Mouse (Mus musculus): ENCODE measurements around the gene Akt1.

Akt1 gene

DNA sequence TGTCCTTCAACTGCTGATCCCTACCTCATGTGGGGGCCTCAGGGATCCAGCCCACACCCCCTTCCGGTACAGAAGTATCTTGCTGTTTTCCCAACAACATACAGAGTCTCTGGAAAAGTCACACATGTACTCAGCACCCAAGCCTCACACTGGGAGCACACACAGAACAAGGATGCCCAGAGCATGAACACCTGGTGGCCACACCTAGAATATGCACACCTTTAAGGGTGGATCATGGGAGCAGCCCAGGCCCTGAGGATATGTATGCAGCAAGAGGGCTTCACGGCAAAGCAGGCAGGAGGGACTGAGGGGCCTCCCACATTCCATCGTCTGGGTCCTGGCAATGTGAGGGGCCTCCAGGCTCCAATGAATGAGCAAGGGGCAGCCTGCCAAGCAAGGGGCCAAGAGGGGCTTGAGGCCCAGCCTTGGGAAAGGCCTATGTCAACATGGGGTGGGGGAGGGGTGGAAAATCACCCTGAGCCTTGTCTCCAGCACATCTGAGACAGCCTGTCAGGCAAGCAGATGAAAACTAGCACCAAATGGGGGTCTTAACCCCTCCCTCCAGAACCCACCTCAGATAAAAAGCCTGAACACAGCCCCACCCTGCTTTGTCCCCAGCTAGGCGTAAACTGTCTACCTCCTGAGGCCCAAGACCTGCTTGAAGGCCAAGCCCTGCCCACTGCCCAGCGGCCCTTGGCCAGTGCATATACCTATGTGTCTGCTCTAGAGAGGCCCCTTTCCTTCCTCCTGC is 13.9 kb downstream of the Akt1 start:
- peak; percentile 82 to 87 for DNase-seq

DNA sequence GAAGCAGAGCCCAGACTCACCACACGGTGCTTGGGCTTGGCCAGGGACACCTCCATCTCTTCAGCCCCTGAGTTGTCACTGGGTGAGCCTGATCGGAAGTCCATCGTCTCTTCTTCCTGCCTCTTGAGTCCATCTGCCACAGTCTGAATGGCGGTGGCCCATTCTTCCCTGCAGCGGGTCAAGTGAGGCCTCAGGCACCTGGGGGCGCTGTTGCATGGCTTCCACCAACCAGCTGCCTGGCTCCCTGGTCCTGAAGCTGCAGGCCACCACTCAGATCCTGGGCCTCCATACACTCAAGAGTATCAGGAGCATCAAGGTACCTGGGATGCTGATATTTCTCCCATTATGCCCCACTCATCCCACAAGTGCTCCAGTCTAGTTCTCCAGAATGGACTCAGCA is 15.6 kb downstream of the Akt1 start:
- DNase-seq, result peak; percentile 89 to 90

DNA sequence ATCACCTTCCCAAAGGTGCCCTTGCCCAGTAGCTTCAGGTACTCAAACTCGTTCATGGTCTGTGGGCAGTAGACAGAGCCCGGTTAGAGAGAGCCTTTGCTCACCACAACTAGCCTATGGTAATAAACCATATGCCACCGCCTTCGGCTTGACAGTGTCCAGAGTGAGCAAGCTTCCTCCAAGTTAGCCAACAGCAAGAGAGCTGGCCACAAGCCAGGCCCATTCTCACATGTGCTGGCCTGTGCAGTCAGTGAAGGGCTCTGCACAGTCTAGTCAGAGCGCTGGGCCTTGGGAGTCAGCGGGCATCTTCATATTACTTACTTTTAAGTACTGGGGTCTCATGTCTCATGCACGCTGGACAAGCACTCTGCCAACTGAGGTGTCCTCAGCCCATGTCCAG is 16.1 kb downstream of the Akt1 start:
- DNase-seq, result no peak

DNA sequence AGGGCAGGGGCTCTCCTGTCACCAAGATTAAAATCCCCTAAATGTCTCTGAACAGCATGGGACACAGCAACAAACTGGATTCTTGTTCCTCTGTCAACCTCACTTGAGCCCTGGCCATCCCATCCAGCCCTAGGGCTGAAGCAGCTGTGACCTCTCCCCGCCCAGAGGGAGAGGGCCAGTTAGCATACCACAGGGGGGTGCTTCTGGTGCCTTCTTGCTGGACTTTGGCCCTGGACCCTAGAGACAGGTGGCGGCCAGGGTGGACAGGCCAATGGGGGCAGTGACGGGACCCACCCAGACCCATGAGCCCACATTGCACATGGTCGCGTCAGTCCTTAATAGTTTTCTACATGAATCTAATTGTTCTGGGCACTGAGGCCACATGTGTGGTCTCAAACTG is 20.6 kb downstream of the Akt1 start:
- DNase-seq, result no peak

DNA sequence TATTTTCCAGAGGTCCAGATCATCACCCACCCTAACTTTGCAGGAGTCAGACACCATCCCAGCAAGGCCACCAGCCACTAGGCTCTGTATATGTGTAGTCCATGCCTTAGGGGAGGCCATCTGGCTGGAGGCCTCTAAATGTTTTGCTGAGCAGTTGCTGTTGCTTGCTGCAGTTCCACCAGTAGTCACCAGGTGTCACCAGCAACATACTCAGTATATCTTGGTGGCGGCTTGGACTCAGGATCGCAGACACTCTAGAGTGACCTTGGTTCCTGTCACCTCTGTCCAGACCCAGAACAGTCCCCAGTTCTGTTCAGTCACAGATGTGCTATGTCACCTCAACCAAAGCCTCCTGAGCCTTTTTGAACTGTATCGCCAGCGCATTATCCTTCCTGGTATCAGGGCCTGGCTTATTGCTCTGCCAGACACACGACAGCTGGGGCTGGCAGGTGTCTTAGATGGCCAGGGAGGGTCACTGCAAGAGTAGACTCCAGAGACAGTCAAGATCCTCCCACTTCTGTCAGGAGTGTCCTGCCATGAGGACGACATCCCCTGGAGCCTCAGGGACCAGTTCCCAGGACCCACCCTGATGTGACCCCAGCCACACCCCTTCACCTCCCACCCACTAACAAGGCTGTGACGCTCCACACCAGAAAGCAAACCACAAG is 21.4 kb downstream of the Akt1 start:
- DNase-seq, result peak; percentile 95

DNA sequence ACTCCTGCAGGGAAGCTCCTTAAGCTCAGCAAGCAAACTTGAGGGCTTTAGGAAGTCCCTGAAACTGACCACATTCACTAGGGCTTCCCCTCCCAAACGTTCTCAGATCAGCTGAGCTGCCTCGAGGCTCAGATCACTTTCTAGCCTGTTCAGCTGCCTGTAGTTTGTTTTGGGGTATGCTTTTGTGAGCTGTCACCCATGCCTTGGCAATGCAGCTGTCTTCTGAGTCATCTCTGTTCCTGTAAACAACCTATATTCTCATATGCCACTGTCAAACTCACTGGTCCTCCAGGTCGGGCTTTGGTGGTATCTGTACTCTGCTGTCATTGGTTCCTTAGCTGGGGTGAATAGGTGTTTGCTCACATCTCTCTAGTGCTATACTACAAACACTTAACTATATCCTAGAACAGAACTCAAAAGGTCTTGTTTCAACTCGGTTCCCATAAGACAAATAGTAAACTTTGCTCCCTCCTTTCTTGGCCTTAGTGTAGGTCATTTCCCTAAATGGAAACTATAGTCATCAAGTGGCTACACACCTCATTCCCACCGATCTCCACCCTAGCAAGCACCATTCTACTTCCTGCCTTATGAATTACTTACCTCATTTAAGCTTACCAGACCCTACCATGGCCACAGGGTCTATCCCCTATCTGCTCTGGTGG is 22.8 kb downstream of the Akt1 start:
- DNase-seq, result no peak

DNA sequence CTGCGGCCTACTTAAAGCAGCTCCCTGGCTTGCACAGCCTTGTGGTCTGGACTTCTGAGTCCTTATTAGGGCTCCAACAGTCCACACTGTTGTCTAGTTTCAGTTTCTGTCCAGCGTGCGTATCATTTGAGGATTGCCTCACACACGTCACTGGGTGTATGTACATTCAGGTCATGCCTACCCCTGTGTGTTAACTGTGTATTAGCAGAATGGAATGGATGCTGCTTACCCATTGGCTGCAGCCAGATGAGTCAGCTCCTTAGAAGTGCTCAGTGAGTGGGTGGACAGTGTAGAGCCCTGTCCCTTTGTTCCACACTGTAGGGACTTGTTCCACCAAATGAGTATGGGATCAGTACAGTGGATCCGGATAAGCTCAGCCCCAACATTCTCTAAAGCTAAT is 26.6 kb downstream of the Akt1 start:
- DNase-seq, result no peak

DNA sequence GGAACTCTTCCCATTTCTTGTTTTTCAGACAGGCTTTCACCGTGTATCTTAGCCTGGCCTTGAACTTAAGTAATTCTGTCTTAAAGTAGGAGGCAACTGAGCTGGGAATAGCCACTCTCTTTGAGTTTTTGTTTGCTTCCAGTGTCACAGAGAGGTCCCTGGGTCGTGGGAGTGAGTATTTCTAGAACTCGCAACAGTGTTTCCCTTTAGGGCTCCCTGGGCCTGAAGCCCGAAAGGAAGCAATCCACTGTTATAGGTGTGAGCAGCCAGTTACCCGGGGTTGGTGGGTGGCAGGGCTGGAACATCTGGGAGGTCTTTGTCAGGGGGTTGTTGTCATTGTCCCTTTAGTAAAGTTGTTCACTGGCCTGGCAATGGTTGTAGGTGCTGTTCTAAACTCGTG is 28.5 kb downstream of the Akt1 start:
- DNase-seq, result no peak

DNA sequence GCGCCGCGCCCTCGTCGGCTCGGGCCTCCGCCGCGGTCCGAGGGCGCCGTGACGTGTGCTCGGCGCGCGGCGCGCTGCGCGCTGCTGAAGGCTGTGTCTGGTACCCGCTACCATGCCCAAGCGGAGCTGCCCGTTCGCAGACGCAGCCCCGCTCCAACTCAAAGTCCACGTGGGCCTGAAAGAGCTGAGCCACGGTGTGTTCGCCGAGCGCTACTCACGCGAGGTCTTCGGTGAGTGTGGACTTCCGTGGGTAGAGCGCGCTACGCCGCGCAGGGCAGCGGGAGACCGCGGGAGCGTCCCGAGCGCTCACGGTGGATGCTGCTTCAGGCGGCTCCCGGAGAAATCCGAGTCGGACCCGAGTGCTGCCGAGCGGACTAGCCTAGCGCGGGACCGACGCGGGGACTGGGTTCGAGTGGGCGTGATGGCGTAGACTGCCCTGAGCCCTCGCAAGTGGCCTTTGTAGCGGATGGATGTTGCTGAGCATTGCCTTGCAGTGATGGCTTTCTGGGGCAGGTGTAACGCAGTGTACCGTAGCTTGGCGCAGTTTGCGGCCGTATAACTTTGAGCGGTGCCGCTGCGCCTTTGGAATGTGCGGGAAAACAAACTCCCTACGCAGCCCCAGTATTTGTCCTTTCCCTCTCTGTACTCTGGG is 29.7 kb downstream of the Akt1 start:
- peak; percentile 69 to 77 for DNase-seq

DNA sequence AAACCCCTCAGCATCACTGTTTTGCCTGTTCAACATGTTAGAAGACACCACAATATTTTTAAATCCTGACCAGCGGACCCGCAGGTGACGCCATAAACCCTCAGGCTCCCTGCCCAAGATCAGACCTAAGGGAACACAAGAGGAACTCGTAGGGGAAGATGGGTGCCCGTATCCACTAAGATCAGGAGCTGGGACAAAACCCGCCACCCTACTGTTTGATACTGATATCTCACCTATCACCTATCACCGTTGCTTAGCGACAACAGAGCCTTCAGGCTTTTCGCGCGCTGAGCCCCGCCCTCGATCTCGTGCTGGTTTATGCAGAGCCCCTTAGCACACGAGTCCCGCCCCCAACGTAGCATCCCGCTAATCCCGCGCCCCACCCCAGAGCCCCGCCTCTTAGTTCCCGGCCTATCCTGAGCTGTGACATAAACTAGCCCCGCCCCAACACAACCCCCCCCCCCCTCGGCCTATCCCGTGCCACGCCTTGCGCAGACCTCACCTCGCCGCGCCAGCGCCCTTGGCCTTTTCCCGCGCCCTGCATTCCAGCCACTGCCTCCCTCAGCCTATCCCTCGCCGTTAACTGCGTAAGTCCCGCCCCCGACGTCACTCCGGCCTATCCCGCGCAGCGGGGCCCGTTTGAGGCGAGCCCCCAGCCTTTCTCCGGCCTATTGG is 30.4 kb downstream of the Akt1 start, which contains the start of gene Siva1:
Gene Siva1 (plus strand): TSS at position 500 of the 675 bp plus-strand sequence.
- peak; percentile 99 to 100 for DNase-seq

DNA sequence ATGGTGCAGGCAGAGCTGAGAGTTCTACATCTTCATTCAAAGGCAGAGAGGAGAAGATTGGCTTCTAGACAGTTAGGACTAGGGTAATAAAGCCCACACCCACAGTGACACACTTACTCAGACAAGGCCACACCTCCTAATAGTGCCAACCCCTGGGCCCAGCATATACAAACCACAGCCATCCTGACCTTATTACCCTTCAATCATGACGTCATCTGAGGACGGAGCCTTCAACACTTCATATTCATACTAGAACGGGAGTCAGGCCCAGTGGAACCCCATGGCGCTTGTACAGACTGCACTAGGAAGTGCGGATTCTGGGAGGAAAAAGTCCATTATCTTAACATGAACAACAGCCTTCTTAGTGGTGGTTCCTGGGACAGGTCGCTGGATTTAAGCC is 31.6 kb downstream of the Akt1 start:
- no peak for DNase-seq

DNA sequence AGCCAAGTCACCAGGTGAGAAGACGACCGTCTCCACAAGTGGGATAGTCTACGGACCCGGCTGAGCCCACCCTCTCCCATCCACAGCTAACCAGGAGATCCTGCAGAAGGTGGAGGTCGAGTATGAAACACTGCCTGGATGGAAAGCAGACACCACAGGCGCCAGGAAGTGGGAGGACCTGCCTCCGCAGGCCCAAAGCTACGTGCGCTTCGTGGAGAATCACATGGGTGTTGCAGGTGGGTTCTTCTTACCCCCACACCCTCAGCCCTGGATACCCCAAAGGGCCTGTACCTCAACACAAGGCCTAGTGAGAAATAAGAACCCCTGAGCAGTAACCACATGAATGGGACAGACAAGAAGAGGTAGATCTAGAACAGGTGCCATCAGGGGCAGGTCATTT is 35.2 kb downstream of the Akt1 start:
- DNase-seq, result no peak

DNA sequence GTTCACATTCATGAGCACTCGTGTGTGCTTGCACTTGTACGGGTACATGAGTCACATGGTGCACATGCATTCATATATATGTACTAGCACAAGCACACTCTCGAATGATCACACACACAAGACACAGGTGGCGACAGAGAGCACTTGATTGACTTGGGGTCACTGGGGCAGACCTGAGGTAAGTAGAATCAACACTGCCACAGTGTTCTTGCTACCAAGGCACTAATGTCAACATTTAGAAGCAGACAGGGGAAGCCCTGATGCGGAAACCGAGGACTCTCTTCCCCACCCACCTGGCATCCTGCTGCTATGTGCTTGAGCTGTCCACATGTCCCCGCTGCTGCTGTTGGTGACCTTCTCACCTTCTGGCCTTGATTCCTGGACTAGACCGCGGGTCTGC is 41.0 kb downstream of the Akt1 start:
- no peak for DNase-seq

DNA sequence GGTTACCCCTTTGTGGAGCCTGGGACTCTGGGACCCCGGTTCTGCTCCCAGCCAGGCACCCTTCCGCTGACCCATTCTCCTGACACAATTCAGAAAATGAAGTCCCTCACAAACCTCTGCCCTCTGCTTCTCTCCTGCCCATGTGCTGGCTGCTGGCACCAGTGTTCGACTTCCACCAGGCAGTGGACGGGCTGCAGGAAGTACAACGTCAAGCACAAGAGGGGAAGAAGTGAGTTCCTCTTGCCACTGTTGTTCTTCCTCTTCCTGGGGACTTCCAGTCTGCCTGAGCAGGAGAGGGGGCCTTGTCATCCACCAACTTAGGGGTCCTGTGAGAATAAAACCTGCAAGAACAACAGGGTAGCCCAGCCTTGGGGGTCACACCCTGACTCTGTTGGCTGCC is 41.8 kb downstream of the Akt1 start:
- no peak for DNase-seq

DNA sequence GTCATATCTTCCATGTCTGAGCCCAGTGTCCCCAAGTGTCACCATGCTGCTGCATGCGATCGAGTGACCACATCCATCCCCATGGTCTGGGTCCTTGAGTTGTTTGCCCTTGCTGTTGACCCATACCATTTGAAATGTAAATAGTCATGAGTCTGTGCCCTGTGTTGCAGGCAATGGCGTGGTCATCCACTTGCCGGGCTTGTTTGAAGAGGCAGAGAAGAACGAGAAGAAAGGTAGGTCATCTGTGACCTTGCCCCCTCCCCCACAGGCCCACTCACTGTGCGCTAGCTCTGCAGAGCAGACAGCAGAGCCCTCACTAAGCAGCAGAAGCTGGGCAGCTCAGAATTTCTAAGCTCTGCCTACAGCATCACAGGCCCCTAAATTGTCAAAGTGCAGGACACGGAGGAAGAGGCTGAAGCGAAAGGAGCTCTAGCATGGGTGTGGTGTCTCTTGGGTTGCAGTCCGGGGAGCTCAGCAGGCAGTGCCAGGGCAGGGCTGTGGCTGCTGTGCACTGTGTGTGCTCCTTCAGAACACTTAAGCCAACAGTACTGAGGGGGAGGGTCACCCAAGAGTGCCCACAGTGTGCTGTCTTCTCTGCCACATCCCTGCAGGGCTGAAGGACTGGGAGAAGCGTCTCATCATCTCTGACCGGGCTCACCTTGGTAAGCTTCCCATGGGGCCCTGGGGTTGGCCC is 42.5 kb downstream of the Akt1 start:
- DNase-seq, result no peak

DNA sequence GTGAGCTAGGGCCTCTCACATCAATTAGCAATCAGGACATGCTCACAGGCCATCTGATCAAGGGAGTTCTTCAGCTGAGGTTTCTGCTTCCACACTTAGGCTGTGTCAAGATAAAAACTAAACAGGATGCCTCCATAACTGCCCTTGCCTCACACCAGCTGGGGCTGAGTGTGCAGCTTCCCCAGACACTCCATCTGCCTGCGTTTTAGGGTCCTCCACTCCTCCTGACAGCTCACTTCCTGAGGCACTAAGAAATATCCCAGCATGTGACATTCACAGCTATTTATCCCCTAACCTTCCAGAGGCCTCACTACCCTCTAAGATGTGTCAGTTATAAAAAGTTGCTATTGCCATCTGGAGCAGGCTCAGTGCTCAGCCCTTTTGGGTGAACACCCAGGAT is 43.2 kb downstream of the Akt1 start:
- DNase-seq, result peak in 1 of 2 experiments; percentile 35

DNA sequence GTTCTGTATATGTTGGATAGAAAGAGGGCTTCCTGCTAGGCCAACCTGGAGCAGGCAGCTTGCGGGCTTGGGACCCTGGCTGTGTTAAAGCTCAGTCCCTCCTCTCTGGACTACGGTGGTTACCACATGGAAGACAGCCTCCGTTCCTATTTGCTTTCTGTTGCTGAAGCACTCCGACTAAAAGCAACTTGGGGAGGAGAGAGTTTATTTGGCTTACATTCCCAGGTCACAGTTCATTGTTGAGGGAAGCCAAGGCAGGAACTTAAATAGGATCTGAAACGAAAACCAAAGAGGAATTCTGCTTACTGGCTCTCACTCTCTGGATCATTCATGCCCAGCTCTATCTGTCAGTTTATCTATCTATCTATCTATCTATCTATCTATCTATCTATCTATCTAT is 43.9 kb downstream of the Akt1 start:
- DNase-seq, result no peak

DNA sequence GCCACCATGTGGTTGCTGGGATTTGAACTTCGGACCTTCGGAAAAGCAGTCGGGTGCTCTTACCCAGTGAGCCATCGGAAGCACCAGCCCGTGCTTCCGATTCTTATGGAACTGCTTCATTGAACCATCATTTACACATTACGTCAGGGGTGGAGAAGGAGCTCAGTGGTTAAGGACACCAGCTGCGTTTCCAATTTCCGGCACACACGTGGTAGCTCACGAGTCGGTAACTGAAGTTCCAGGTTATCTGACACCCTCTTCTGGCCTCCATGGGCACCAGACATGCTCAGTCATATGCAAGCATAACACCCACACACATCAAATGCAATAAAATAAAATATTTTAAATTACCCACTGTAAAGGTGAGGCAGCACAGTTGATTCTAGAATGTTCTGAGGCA is 44.7 kb downstream of the Akt1 start:
- no peak for DNase-seq

DNA sequence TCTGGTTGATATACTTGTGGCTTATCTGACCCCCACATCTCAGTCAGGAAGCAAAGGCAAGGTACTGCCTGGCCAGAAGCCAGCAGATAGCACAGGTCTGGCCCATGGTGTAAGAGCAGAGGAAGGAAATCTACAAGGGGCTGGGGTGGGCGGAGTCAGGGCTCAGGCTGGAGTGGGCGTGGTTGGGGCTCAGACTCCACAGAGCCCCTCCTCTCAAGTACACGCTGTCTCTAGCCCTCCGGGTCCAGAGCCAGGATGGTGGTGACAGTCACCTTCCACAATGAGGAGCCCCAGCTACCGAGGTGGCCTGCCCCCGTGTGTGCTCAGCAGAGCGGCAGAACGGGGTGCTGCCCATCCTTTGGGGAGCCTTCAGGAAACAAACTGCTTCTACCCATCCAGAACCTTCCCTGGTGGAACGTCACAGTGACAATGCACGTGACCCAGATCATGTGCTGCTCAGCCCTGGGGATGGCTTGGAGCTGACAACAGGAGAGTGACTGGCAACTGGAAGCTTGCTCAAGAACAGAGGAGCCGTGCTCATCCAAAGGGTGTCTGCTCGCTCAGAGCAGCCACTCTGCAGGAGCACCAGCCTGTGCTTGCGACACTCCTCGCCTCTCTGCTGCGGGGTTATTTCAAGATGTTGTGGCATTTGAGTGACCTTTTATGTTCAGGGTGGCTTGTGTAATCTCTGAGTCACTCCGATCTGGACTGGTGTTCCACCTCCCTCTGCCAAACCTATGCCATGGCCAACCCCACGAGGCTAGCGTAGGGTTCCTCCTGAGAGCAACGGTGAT is 45.6 kb downstream of the Akt1 start:
- peak; percentile 77 to 84 for DNase-seq

DNA sequence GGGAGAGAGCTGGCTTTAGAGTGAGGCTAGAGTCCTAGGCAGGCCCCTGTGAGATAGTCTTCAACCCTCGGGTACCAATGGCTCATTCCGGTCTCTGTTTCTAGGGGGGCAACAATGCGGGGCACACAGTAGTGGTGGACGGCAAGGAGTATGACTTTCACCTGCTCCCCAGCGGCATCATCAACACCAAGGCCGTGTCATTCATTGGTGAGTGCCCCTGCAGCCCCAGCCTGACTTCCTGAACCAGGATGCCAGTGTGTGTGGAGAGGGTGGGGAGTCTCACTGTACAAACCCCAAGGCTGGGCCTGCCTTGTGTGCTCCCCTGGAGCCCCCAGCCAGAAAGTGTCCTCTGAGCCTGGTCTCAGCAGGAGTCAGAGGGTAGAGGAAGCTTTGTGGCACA is 46.5 kb downstream of the Akt1 start:
- DNase-seq, result no peak

DNA sequence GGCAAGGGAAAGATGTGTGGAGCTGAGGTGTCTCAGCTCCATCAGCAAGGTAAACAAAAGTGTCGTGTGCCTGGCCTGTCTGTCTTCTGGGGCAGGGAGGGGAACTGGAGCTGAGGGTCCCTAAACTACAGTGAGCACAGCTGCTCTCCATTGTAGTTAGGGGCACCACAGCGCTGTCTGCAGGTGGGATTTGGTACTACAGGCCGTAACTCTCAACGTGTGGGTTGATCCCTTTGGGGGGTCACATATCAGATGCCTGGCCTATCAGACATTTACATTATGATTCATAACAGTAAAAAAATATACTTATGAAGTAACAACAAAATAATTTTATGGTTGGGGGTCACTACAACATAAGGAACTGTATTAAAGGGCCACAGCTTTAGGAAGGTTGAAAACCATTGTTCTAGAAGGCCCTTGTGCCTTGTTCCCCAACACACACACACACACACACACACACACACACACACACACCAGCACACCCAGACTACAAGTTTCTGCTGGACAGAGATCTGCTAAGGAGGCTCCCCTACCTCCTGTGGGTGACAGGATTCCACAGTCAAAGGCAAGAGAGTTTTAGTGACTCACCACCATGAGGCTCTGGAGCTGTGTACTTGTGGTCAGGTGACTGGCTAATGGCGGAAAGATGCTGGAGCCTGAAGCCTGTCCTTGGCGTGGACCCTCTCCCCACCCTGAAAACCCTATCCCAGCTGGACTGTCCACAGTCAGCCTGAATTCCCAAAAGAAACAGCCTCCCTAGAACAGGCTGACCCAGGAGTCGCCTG is 47.4 kb downstream of the Akt1 start:
- no peak for DNase-seq
